Mouse (Mus musculus) kidney, postnatal 0 days (tissue): ENCODE data around the gene Kcng4. TPM values are rescaled to one million over a fixed set of nuclear protein-coding genes. Genes with fewer than 3 reads are reported as not detected.

ENCODE experiments used
- ATAC-seq: fragments of 200-750 bp; cut with Nextera tagmentation; replicated peaks from 2 replicates; pipeline ENCODE4 v1.8.0; 2017; ENCODE audit warnings: low read depth, moderate number of reproducible peaks, moderate TSS enrichment, moderate library complexity; ENCODE audit not compliant: low FRiP score
- DNase-seq: peaks from one replicate; pipeline ENCODE4 v3.0.0-alpha.2; 2016; ENCODE audit warnings: low spot score
- H3K27ac ChIP-seq: fragments of 300-500 bp; sonication (generic); 2 replicates; pipeline ENCODE4 v1.5.1; 2014; ENCODE audit warnings: mild to moderate bottlenecking
- H3K27me3 ChIP-seq: fragments of 300-500 bp; sonication (generic); 2 replicates; pipeline ENCODE4 v1.6.1; 2014; ENCODE audit warnings: low read length, mixed read lengths; ENCODE audit not compliant: insufficient read depth
- H3K36me3 ChIP-seq: fragments of 300-500 bp; sonication (generic); 2 replicates; pipeline ENCODE4 v1.6.1; 2014; ENCODE audit warnings: low read length, mixed read lengths; ENCODE audit not compliant: insufficient read depth
- H3K4me1 ChIP-seq: fragments of 300-500 bp; sonication (generic); replicated peaks from 2 replicates; pipeline ENCODE4 v1.6.1; 2014; ENCODE audit warnings: antibody characterized with exemption, low read length, mixed read lengths; ENCODE audit not compliant: insufficient read depth
- H3K4me2 ChIP-seq: fragments of 300-500 bp; sonication (generic); 2 replicates; pipeline ENCODE4 v1.6.1; 2014; ENCODE audit warnings: mild to moderate bottlenecking, low read length, moderate library complexity, mixed read lengths
- H3K4me3 ChIP-seq: fragments of 300-500 bp; sonication (generic); replicated peaks from 2 replicates; pipeline ENCODE4 v1.5.1; 2014; ENCODE audit warnings: low read depth, low read length
- H3K9ac ChIP-seq: fragments of 300-500 bp; sonication (generic); 2 replicates; pipeline ENCODE4 v1.6.1; 2014; ENCODE audit warnings: low read depth, low read length
- H3K9me3 ChIP-seq: fragments of 300-500 bp; sonication (generic); replicated peaks from 2 replicates; pipeline ENCODE4 v1.6.1; 2016; ENCODE audit warnings: low read length, inconsistent platforms, mixed read lengths
- CTCF ChIP-seq: IDR thresholded peaks from 2 replicates; pipeline ENCODE4 v1.5.1; 2016; ENCODE audit warnings: antibody characterized with exemption, low read depth, mild to moderate bottlenecking, moderate library complexity
- WGBS: fragments of 180-500 bp; shearing (Covaris S2); extraction: QIAGEN DNeasy Blood & Tissue Kit; methylation state at CpG from one replicate; pipeline ENCODE4 v1.1.7; 2014; 5-methylcytosine and 5-hydroxymethylcytosine counted together
- polyA plus RNA-seq: library from polyadenylated mRNA; unstranded; fragments of >200 nt; fragmentation: Nextera tagmentation; extraction: Ambion mirVana; gene quantifications from 2 replicates; pipeline ENCODE4 v1.2.1, GENCODE M21; 2015

Gene Kcng4
- polyA plus RNA-seq, 1 experiment from 2014 or later, result 0.14 TPM

DNA sequence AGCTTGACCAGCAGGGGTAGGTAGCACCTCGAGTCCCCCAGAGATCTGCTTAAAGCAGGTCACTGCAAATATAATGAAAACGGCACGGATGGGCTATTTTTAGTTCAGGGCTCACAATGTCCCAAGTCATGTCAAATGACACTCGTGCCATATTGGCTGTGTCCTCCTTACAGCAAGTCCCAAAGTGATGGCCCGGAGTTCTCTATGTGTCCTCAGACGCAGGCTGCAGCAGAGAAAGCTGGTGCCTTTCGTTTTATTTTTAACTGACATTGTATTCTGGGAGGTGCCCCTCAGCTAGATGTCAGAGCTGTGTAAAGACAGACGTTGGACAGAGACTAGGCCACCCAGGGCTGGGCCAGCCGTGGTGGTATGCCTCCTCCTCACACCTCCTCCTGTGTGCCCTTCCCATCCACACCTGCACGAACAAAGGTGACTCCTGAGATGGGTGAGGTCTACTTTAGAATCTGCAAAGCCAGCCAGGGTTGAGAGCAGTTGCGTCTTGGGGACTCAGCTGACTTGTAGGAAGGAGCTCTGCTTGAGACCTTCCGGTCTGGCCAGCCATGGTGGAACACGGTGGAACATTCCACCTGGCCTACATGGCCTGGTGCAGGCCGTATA is 14.5 kb downstream of the Kcng4 start:
- Histone ChIP-seq H3K4me2 (no peak overlapping the region), H3K9ac (no peak overlapping the region), H3K9me3 (no peaks in the 10 kb centered on the region), H3K36me3 (no peaks in the 10 kb centered on the region), H3K27me3 (no peaks in the 10 kb centered on the region), H3K4me1 (no peaks in the 10 kb centered on the region), H3K4me3 (no peak overlapping the region), H3K27ac (no peak overlapping the region)
- 84% methylated on average over 14 of the region's 14 CpGs for WGBS
- TF ChIP-seq CTCF, result no peak
- DNase-seq (no peak), ATAC-seq (no peak)

DNA sequence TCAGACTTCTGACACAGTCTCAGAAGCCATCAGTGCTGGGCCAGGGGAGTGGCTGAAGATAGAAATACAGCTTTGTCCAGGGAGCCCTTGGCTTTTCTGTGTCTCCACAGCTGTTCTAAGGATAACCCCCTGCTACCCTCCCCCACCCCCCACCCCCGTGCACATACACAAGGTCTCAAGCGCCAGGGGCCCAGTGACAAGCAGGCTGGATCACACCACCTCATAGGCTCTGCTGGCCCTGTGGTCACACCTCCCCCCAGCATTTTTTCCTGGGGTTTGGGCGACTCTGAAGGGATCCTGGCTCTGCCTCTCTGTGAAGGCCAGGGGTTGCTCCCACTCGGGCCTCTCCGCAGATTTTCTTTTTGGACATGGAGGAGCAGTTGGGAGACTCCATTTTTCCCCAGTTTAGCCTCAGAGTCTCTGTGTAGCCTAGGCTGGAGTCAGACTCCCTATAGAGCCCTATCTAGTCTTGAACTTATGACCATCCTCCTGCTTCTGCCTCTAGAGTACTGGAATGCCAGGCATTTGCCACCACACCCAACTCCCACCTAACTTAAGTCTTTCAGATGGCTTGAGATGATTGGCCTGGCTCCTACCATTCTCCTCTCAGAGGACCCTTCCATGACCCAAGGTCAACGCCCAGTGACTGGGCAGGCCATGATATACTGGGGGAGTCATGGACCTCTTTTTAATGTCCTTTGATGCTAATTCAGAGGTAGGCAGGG is 15.2 kb downstream of the Kcng4 start:
- no peak for ATAC-seq
- Histone ChIP-seq H3K36me3 (no peaks in the 10 kb centered on the region), H3K27me3 (no peaks in the 10 kb centered on the region), H3K27ac (no peak overlapping the region), H3K4me2 (no peak overlapping the region), H3K9ac (no peak overlapping the region), H3K9me3 (no peaks in the 10 kb centered on the region), H3K4me1 (no peaks in the 10 kb centered on the region), H3K4me3 (no peak overlapping the region)
- no peak for DNase-seq
- WGBS, result 69% methylated on average over 6 of the region's 6 CpGs
- no peak for TF ChIP-seq CTCF

DNA sequence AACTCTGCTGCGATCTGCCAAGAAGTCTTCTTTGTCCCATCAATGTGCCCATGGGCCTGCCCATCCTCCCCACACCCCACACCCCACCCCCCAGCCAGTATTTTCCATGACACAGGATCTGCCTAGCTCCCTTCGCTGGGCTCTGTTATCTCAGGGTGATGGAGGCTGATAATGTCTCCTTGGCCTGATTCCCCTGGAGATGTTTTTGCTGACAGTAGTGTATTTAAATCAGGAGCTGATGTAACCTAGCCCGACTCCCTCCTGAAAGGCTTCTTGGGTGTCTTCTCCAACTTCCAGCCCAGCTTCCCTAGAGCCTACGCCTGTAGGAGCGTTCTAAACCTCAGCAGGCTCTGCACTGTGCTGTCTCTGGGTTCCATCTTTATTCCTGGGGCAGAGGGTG is 16.6 kb downstream of the Kcng4 start:
- no peak for TF ChIP-seq CTCF
- Histone ChIP-seq H3K4me3 (no peak overlapping the region), H3K27me3 (no peaks in the 10 kb centered on the region), H3K4me2 (no peak overlapping the region), H3K4me1 (no peaks in the 10 kb centered on the region), H3K9me3 (no peaks in the 10 kb centered on the region), H3K9ac (no peak overlapping the region), H3K36me3 (no peaks in the 10 kb centered on the region), H3K27ac (no peak overlapping the region)
- WGBS, result 66% methylated on average over 5 of the region's 5 CpGs
- ATAC-seq, result no peak
- no peak for DNase-seq

DNA sequence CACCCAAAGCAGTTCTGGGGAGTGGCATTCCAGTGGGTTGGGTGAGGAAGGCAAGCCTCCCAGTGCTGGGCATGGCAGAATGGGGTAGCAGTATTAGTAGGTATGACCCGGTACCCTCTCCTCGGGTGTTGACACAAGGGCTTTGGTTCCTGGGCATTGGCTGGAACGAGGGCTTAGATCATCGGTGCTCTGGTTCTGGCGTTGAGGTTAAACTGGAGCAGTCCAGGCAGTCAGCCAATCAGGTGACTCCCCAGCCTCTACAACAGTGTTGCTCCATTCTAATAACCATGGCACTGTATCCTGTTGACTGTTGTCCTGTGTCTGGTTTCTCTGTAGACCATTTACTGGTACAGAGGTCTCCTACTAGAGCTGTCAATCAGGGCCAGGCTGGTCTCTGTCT is 17.9 kb downstream of the Kcng4 start:
- Histone ChIP-seq H3K36me3 (no peaks in the 10 kb centered on the region), H3K4me1 (no peaks in the 10 kb centered on the region), H3K4me2 (no peak overlapping the region), H3K9me3 (no peaks in the 10 kb centered on the region), H3K4me3 (no peak overlapping the region), H3K9ac (no peak overlapping the region), H3K27ac (no peak overlapping the region), H3K27me3 (no peaks in the 10 kb centered on the region)
- ATAC-seq, result no peak
- no peak for DNase-seq
- TF ChIP-seq CTCF, result no peak
- WGBS, result 83% methylated on average over 5 of the region's 5 CpGs

DNA sequence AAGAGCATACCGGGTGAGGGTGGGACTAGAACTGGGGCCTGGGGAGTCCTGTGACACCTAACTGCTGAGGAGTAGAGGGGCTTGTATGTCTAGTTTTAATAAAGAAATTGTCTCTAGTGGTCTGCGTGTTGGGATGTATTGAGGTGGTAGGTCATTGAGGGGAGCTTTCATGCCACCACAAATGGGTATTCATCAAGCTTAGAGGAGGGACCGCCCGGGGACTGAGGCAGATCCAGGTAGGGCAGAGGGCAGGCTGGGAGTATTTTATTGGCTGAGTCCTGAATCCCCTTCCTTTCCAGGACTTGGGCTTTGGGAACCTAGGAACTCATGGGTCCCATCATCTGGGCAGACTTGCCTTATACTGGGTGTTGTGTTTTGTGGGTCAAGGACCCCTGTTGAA is 18.7 kb downstream of the Kcng4 start:
- no peaks in the 10 kb centered on the region for H3K36me3 ChIP-seq
- no peak overlapping the region for H3K27ac ChIP-seq
- H3K27me3 ChIP-seq, result no peaks in the 10 kb centered on the region
- no peak overlapping the region for H3K4me3 ChIP-seq
- no peak overlapping the region for H3K4me2 ChIP-seq
- no peak for DNase-seq
- TF ChIP-seq CTCF, result no peak
- H3K9ac ChIP-seq, result no peak overlapping the region
- no peaks in the 10 kb centered on the region for H3K9me3 ChIP-seq
- ATAC-seq, result no peak
- 89% methylated on average over 4 of the region's 4 CpGs for WGBS
- H3K4me1 ChIP-seq, result no peaks in the 10 kb centered on the region

DNA sequence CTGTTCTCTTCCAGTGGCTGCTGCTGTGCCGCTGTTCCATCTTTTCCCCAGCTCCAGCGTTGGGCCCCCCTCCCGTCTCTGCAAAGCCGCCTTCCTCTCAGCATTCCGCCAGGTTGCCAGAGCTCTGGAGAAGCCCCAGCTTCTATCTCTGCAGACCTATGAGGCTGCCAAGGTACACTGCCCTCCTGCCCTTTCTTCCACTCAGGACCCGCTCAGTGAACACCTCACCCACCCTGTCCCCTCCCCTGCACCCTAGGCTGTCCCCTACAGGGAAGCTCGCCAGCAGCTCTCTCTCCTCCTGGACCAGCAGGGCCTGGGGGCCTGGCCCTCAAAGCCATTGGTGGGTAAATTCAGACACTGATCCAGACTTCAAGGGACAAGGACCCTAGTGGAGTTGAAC is 19.1 kb downstream of the Kcng4 start:
- no peak overlapping the region for H3K4me3 ChIP-seq
- 68% methylated on average over 3 of the region's 7 CpGs for WGBS
- H3K4me1 ChIP-seq, result no peaks in the 10 kb centered on the region
- TF ChIP-seq CTCF, result no peak
- H3K36me3 ChIP-seq, result no peaks in the 10 kb centered on the region
- H3K27ac ChIP-seq, result no peak overlapping the region
- H3K9me3 ChIP-seq, result no peaks in the 10 kb centered on the region
- H3K9ac ChIP-seq, result no peak overlapping the region
- ATAC-seq, result no peak
- H3K27me3 ChIP-seq, result no peaks in the 10 kb centered on the region
- no peak for DNase-seq
- no peak overlapping the region for H3K4me2 ChIP-seq
